Mouse (Mus musculus) lung, embryonic 15.5 days (tissue): ENCODE data around the gene Ak6. TPM values are rescaled to one million over a fixed set of nuclear protein-coding genes. Genes with fewer than 3 reads are reported as not detected.

ENCODE experiments used
- ATAC-seq: fragments of 200-750 bp; cut with Nextera tagmentation; 2 replicates; pipeline ENCODE4 v1.8.0; 2017; ENCODE audit warnings: moderate number of reproducible peaks, borderline replicate concordance; ENCODE audit not compliant: low FRiP score, low TSS enrichment; ENCODE audit errors: extremely low read depth
- H3K27ac ChIP-seq: fragments of 300-500 bp; sonication (generic); 2 replicates; pipeline ENCODE4 v1.5.1; 2015; ENCODE audit warnings: moderate library complexity, mild to moderate bottlenecking, inconsistent platforms
- H3K27me3 ChIP-seq: fragments of 300-500 bp; sonication (generic); 2 replicates; pipeline ENCODE4 v1.6.1; 2015; ENCODE audit warnings: inconsistent platforms
- H3K36me3 ChIP-seq: fragments of 300-500 bp; sonication (generic); 2 replicates; pipeline ENCODE4 v1.6.1; 2015; ENCODE audit warnings: inconsistent platforms
- H3K4me1 ChIP-seq: fragments of 300-500 bp; sonication (generic); 2 replicates; pipeline ENCODE4 v1.6.1; 2015; ENCODE audit warnings: inconsistent platforms
- H3K4me2 ChIP-seq: fragments of 300-500 bp; sonication (generic); 2 replicates; pipeline ENCODE4 v1.6.1; 2015; ENCODE audit warnings: inconsistent platforms, mild to moderate bottlenecking, moderate library complexity
- H3K4me3 ChIP-seq: fragments of 300-500 bp; sonication (generic); 2 replicates; pipeline ENCODE4 v1.5.1; 2015; ENCODE audit warnings: mild to moderate bottlenecking, inconsistent platforms
- H3K9ac ChIP-seq: fragments of 300-500 bp; sonication (generic); 2 replicates; pipeline ENCODE4 v1.6.1; 2015; ENCODE audit warnings: inconsistent platforms
- H3K9me3 ChIP-seq: fragments of 300-500 bp; sonication (generic); 2 replicates; pipeline ENCODE4 v1.6.1; 2016; ENCODE audit warnings: inconsistent platforms
- WGBS: fragments of 180-500 bp; shearing (Covaris S2); methylation state at CpG from one replicate; pipeline ENCODE4 v1.1.7; 2015; 5-methylcytosine and 5-hydroxymethylcytosine counted together
- polyA plus RNA-seq: library from polyadenylated mRNA; unstranded; fragments of >200 nt; fragmentation: Nextera tagmentation; extraction: Ambion mirVana; gene quantifications from 2 replicates; pipeline ENCODE4 v1.2.1, GENCODE M21; 2015

Ak6 gene
- polyA plus RNA-seq, 1 experiment from 2014 or later: 282 TPM

- H3K4me3 ChIP-seq: no peak overlapping the region
- no peaks in the 10 kb centered on the region for H3K36me3 ChIP-seq
- no peak overlapping the region for H3K9ac ChIP-seq
- no peak overlapping the region for H3K4me2 ChIP-seq
- no peaks in the 10 kb centered on the region for H3K27me3 ChIP-seq
- no peaks in the 10 kb centered on the region for H3K4me1 ChIP-seq
- H3K27ac ChIP-seq: no peak overlapping the region
- no peak for ATAC-seq
- WGBS: 81% methylated on average over 15 of the region's 15 CpGs
- H3K9me3 ChIP-seq: no peaks in the 10 kb centered on the region
These were observed 25.3 kb downstream of the Ak6 start for GRCm38 (mm10) chr13:100675936-100676635.

- H3K36me3 ChIP-seq: no peaks in the 10 kb centered on the region
- H3K9ac ChIP-seq: no peak overlapping the region
- no peaks in the 10 kb centered on the region for H3K4me1 ChIP-seq
- H3K4me3 ChIP-seq: no peak overlapping the region
- 85% methylated on average over 8 of the region's 8 CpGs for WGBS
- H3K4me2 ChIP-seq: no peak overlapping the region
- H3K9me3 ChIP-seq: no peaks in the 10 kb centered on the region
- H3K27me3 ChIP-seq: no peaks in the 10 kb centered on the region
- ATAC-seq: no peak
- H3K27ac ChIP-seq: no peak overlapping the region
These were observed 30.8 kb downstream of the Ak6 start for GRCm38 (mm10) chr13:100681615-100682014.

- 79% methylated on average over 2 of the region's 2 CpGs for WGBS
- no peaks in the 10 kb centered on the region for H3K9me3 ChIP-seq
- no peak overlapping the region for H3K9ac ChIP-seq
- H3K27me3 ChIP-seq: no peaks in the 10 kb centered on the region
- no peak for ATAC-seq
- H3K27ac ChIP-seq: no peak overlapping the region
- H3K4me1 ChIP-seq: no peaks in the 10 kb centered on the region
- H3K4me2 ChIP-seq: no peak overlapping the region
- no peaks in the 10 kb centered on the region for H3K36me3 ChIP-seq
- no peak overlapping the region for H3K4me3 ChIP-seq
These were observed 32.1 kb downstream of the Ak6 start for GRCm38 (mm10) chr13:100682837-100683236.

GRCm38 (mm10) chr13:100684355-100684754 lies 33.6 kb downstream of the Ak6 start:
- Histone ChIP-seq H3K27ac (no peak overlapping the region), H3K36me3 (no peaks in the 10 kb centered on the region), H3K9me3 (no peaks in the 10 kb centered on the region), H3K4me3 (no peak overlapping the region), H3K4me2 (no peak overlapping the region), H3K4me1 (no peaks in the 10 kb centered on the region), H3K9ac (no peak overlapping the region), H3K27me3 (no peaks in the 10 kb centered on the region)
- 69% methylated on average over 2 of the region's 2 CpGs for WGBS
- no peak for ATAC-seq

- no peaks in the 10 kb centered on the region for H3K27me3 ChIP-seq
- 56% methylated on average over 7 of the region's 7 CpGs for WGBS
- H3K4me3 ChIP-seq: no peak overlapping the region
- no peak overlapping the region for H3K4me2 ChIP-seq
- no peaks in the 10 kb centered on the region for H3K9me3 ChIP-seq
- H3K4me1 ChIP-seq: no peaks in the 10 kb centered on the region
- no peak for ATAC-seq
- no peak overlapping the region for H3K27ac ChIP-seq
- no peaks in the 10 kb centered on the region for H3K36me3 ChIP-seq
- no peak overlapping the region for H3K9ac ChIP-seq
These were observed 36.7 kb downstream of the Ak6 start for GRCm38 (mm10) chr13:100687513-100687912.

GRCm38 (mm10) chr13:100697541-100697940 lies 46.8 kb downstream of the Ak6 start:
- no peak overlapping the region for H3K4me2 ChIP-seq
- H3K36me3 ChIP-seq: peaks cover 57% of the 10 kb centered on the region
- H3K4me3 ChIP-seq: no peak overlapping the region
- no peak overlapping the region for H3K27ac ChIP-seq
- no peaks in the 10 kb centered on the region for H3K4me1 ChIP-seq
- H3K9ac ChIP-seq: no peak overlapping the region
- ATAC-seq: no peak
- H3K27me3 ChIP-seq: no peaks in the 10 kb centered on the region
- no peaks in the 10 kb centered on the region for H3K9me3 ChIP-seq
- WGBS: 90% methylated on average over 3 of the region's 3 CpGs

GRCm38 (mm10) chr13:100698866-100699265 lies 48.1 kb downstream of the Ak6 start:
- 89% methylated on average over 10 of the region's 10 CpGs for WGBS
- H3K36me3 ChIP-seq: peaks cover 70% of the 10 kb centered on the region

GRCm38 (mm10) chr13:100703468-100703867 lies 52.7 kb downstream of the Ak6 start:
- no peak overlapping the region for H3K9ac ChIP-seq
- no peaks in the 10 kb centered on the region for H3K27me3 ChIP-seq
- no peak overlapping the region for H3K27ac ChIP-seq
- H3K4me3 ChIP-seq: no peak overlapping the region
- H3K4me2 ChIP-seq: no peak overlapping the region
- no peak for ATAC-seq
- no peaks in the 10 kb centered on the region for H3K9me3 ChIP-seq
- H3K36me3 ChIP-seq: peaks cover 85% of the 10 kb centered on the region
- WGBS: 97% methylated on average over 2 of the region's 2 CpGs
- no peaks in the 10 kb centered on the region for H3K4me1 ChIP-seq

More at GRCm38 (mm10) chr13:100698866-100699265, 48.1 kb downstream of the Ak6 start:
- no peaks in the 10 kb centered on the region for H3K27me3 ChIP-seq
- H3K9ac ChIP-seq: no peak overlapping the region
- no peak overlapping the region for H3K4me3 ChIP-seq
- no peak for ATAC-seq
- no peaks in the 10 kb centered on the region for H3K9me3 ChIP-seq
- H3K27ac ChIP-seq: no peak overlapping the region
- no peak overlapping the region for H3K4me2 ChIP-seq
- H3K4me1 ChIP-seq: no peaks in the 10 kb centered on the region

GRCm38 (mm10) chr13:100706206-100706605 lies 55.4 kb downstream of the Ak6 start:
- ATAC-seq: no peak
- Histone ChIP-seq H3K4me2 (no peak overlapping the region), H3K27me3 (no peaks in the 10 kb centered on the region), H3K4me1 (no peaks in the 10 kb centered on the region), H3K4me3 (no peak overlapping the region), H3K27ac (no peak overlapping the region), H3K9ac (no peak overlapping the region), H3K9me3 (no peaks in the 10 kb centered on the region), H3K36me3 (peaks cover 88% of the 10 kb centered on the region)
- WGBS: 96% methylated on average over 7 of the region's 7 CpGs

GRCm38 (mm10) chr13:100715467-100715866 lies 64.7 kb downstream of the Ak6 start:
- no peak for ATAC-seq

More at GRCm38 (mm10) chr13:100715467-100715866, 64.7 kb downstream of the Ak6 start:
- no peak overlapping the region for H3K4me3 ChIP-seq
- no peak overlapping the region for H3K9ac ChIP-seq
- peaks cover 70% of the 10 kb centered on the region for H3K36me3 ChIP-seq
- no peaks in the 10 kb centered on the region for H3K4me1 ChIP-seq
- no peak overlapping the region for H3K4me2 ChIP-seq
- WGBS: 95% methylated on average over 6 of the region's 6 CpGs
- no peaks in the 10 kb centered on the region for H3K27me3 ChIP-seq
- no peak overlapping the region for H3K27ac ChIP-seq
- H3K9me3 ChIP-seq: no peaks in the 10 kb centered on the region
